Mouse (Mus musculus): ENCODE measurements around the gene Cyp2w1.

DNA sequence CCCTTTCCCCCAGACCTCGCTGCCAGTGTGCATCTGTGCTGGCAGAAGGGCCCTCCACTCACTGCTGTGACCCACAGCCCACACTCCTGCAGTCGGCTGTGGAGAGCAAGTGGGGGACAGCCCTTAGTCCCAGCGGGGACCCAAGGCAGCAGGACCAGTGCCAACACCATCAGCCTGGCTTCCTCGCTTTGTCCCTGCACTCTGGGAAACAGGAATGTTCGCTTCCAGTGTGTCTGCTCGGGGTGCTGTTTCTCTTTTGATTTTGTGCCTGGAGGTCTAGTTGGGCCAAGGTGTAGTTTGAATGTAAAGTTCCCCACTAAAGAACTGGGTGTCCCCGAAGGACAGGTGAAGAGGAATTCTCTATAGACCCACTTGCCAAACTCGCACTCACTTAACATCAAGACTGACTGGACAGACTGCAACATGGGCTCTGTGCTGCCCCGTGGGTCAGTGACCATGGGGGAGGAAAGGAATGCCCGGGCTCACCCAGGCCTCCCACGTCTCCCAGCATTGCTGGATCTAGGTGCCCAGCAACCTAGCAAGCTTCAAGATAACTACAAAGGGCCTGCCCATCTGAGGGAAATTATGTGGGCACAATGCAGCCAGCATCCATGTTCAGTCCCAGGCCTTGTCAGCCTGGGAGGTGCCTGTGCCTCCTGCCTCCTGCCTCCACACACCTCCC, 39.0 kb downstream of the Cyp2w1 start:
- TF ChIP-seq CTCF (IDR thresholded peaks at IDR 0.05; ENCODE audit: low read depth, low read length) (no peak), POLR2A (IDR thresholded peaks at IDR 0.05; ENCODE audit: insufficient read depth, low read length) (no peak), EP300 (IDR thresholded peaks at IDR 0.05; ENCODE audit: insufficient read depth, low read depth, low read length) (no peak)
